Mouse (Mus musculus): ENCODE results near the gene Cdc20b. TPM values are rescaled to one million over a fixed set of nuclear protein-coding genes. Genes with fewer than 3 reads are reported as not detected.

Cdc20b gene
- polyA plus RNA-seq, 1 experiment from 2014 or later, result not detected

- Histone ChIP-seq H3K4me1 (ENCODE audit: control insufficient read depth, insufficient read depth, low read length) (no peaks in the 10 kb centered on the region), H3K4me2 (ENCODE audit: low read depth, severe bottlenecking) (no peak overlapping the region), H3K9ac (ENCODE audit: low read length) (no peak overlapping the region), H3K4me3 (ENCODE audit: low read depth, low read length) (no peak overlapping the region), H3K36me3 (ENCODE audit: control insufficient read depth, insufficient read depth, low read length) (no peaks in the 10 kb centered on the region), H3K27ac (replicated peaks; ENCODE audit: low read depth, low read length) (no peak overlapping the region), H3K27me3 (ENCODE audit: control insufficient read depth, insufficient read depth, low read length) (no peaks in the 10 kb centered on the region), H3K9me3 (ENCODE audit: control insufficient read depth, low read length) (no peaks in the 10 kb centered on the region)
- WGBS, result 88% methylated on average over 6 of the region's 6 CpGs
- no peak for DNase-seq (ENCODE audit: low spot score)
- no peak for ATAC-seq (ENCODE audit: insufficient number of reproducible peaks, low FRiP score, low TSS enrichment, low read depth)
These were observed 26.8 kb downstream of the Cdc20b start for GRCm38 (mm10) chr13:113061746-113062145.

GRCm38 (mm10) chr13:113064542-113064941, 29.6 kb downstream of the Cdc20b start:
- no peaks in the 10 kb centered on the region for H3K4me1 ChIP-seq (ENCODE audit: control insufficient read depth, insufficient read depth, low read length)
- no peaks in the 10 kb centered on the region for H3K36me3 ChIP-seq (ENCODE audit: control insufficient read depth, insufficient read depth, low read length)
- H3K4me3 ChIP-seq (ENCODE audit: low read depth, low read length), result no peak overlapping the region
- H3K9me3 ChIP-seq (ENCODE audit: control insufficient read depth, low read length), result no peaks in the 10 kb centered on the region
- no peak for DNase-seq (ENCODE audit: low spot score)
- H3K4me2 ChIP-seq (ENCODE audit: low read depth, severe bottlenecking), result no peak overlapping the region
- H3K9ac ChIP-seq (ENCODE audit: low read length), result no peak overlapping the region
- H3K27me3 ChIP-seq (ENCODE audit: control insufficient read depth, insufficient read depth, low read length), result no peaks in the 10 kb centered on the region
- 93% methylated on average over 9 of the region's 9 CpGs for WGBS
- no peak for ATAC-seq (ENCODE audit: insufficient number of reproducible peaks, low FRiP score, low TSS enrichment, low read depth)
- H3K27ac ChIP-seq (replicated peaks; ENCODE audit: low read depth, low read length), result no peak overlapping the region

GRCm38 (mm10) chr13:113079021-113079420, 44.1 kb downstream of the Cdc20b start:
- Histone ChIP-seq H3K9ac (ENCODE audit: low read length) (no peak overlapping the region), H3K27me3 (ENCODE audit: control insufficient read depth, insufficient read depth, low read length) (no peaks in the 10 kb centered on the region), H3K4me1 (ENCODE audit: control insufficient read depth, insufficient read depth, low read length) (no peaks in the 10 kb centered on the region), H3K4me3 (ENCODE audit: low read depth, low read length) (no peak overlapping the region), H3K9me3 (ENCODE audit: control insufficient read depth, low read length) (no peaks in the 10 kb centered on the region), H3K4me2 (ENCODE audit: low read depth, severe bottlenecking) (no peak overlapping the region), H3K27ac (replicated peaks; ENCODE audit: low read depth, low read length) (no peak overlapping the region), H3K36me3 (ENCODE audit: control insufficient read depth, insufficient read depth, low read length) (no peaks in the 10 kb centered on the region)
- ATAC-seq (ENCODE audit: insufficient number of reproducible peaks, low FRiP score, low TSS enrichment, low read depth), result no peak
- 87% methylated on average over 9 of the region's 9 CpGs for WGBS
- no peak for DNase-seq (ENCODE audit: low spot score)

GRCm38 (mm10) chr13:113082101-113082500, 47.2 kb downstream of the Cdc20b start:
- no peak for ATAC-seq (ENCODE audit: insufficient number of reproducible peaks, low FRiP score, low TSS enrichment, low read depth)
- no peak overlapping the region for H3K9ac ChIP-seq (ENCODE audit: low read length)

GRCm38 (mm10) chr13:113084732-113085131, 49.8 kb downstream of the Cdc20b start:
- Histone ChIP-seq H3K4me1 (ENCODE audit: control insufficient read depth, insufficient read depth, low read length) (no peaks in the 10 kb centered on the region), H3K27ac (replicated peaks; ENCODE audit: low read depth, low read length) (no peak overlapping the region), H3K36me3 (ENCODE audit: control insufficient read depth, insufficient read depth, low read length) (no peaks in the 10 kb centered on the region), H3K9ac (ENCODE audit: low read length) (no peak overlapping the region), H3K4me2 (ENCODE audit: low read depth, severe bottlenecking) (no peak overlapping the region), H3K9me3 (ENCODE audit: control insufficient read depth, low read length) (no peaks in the 10 kb centered on the region), H3K27me3 (ENCODE audit: control insufficient read depth, insufficient read depth, low read length) (no peaks in the 10 kb centered on the region), H3K4me3 (ENCODE audit: low read depth, low read length) (no peak overlapping the region)
- 81% methylated on average over 5 of the region's 5 CpGs for WGBS
- ATAC-seq (ENCODE audit: insufficient number of reproducible peaks, low FRiP score, low TSS enrichment, low read depth) (no peak), DNase-seq (ENCODE audit: low spot score) (no peak)

More at GRCm38 (mm10) chr13:113082101-113082500, 47.2 kb downstream of the Cdc20b start:
- Histone ChIP-seq H3K9me3 (ENCODE audit: control insufficient read depth, low read length) (no peaks in the 10 kb centered on the region), H3K27me3 (ENCODE audit: control insufficient read depth, insufficient read depth, low read length) (no peaks in the 10 kb centered on the region), H3K4me1 (ENCODE audit: control insufficient read depth, insufficient read depth, low read length) (no peaks in the 10 kb centered on the region), H3K36me3 (ENCODE audit: control insufficient read depth, insufficient read depth, low read length) (no peaks in the 10 kb centered on the region), H3K27ac (replicated peaks; ENCODE audit: low read depth, low read length) (no peak overlapping the region), H3K4me2 (ENCODE audit: low read depth, severe bottlenecking) (no peak overlapping the region), H3K4me3 (ENCODE audit: low read depth, low read length) (no peak overlapping the region)
- 79% methylated on average over 1 of the region's 1 CpGs for WGBS
- no peak for DNase-seq (ENCODE audit: low spot score)

GRCm38 (mm10) chr13:113087226-113088017, 52.5 kb downstream of the Cdc20b start:
- H3K4me3 ChIP-seq (ENCODE audit: low read depth, low read length), result no peak overlapping the region
- no peak overlapping the region for H3K4me2 ChIP-seq (ENCODE audit: low read depth, severe bottlenecking)
- ATAC-seq (ENCODE audit: insufficient number of reproducible peaks, low FRiP score, low TSS enrichment, low read depth) (no peak), DNase-seq (ENCODE audit: low spot score) (no peak)
- no peaks in the 10 kb centered on the region for H3K9me3 ChIP-seq (ENCODE audit: control insufficient read depth, low read length)
- H3K36me3 ChIP-seq (ENCODE audit: control insufficient read depth, insufficient read depth, low read length), result no peaks in the 10 kb centered on the region
- no peak overlapping the region for H3K9ac ChIP-seq (ENCODE audit: low read length)
- H3K27ac ChIP-seq (replicated peaks; ENCODE audit: low read depth, low read length), result no peak overlapping the region
- no peaks in the 10 kb centered on the region for H3K4me1 ChIP-seq (ENCODE audit: control insufficient read depth, insufficient read depth, low read length)
- 79% methylated on average over 13 of the region's 13 CpGs for WGBS
- H3K27me3 ChIP-seq (ENCODE audit: control insufficient read depth, insufficient read depth, low read length), result no peaks in the 10 kb centered on the region

GRCm38 (mm10) chr13:113090489-113090888, 55.6 kb downstream of the Cdc20b start:
- Histone ChIP-seq H3K36me3 (ENCODE audit: control insufficient read depth, insufficient read depth, low read length) (no peaks in the 10 kb centered on the region), H3K4me3 (ENCODE audit: low read depth, low read length) (no peak overlapping the region), H3K27ac (replicated peaks; ENCODE audit: low read depth, low read length) (no peak overlapping the region), H3K9ac (ENCODE audit: low read length) (no peak overlapping the region), H3K4me2 (ENCODE audit: low read depth, severe bottlenecking) (no peak overlapping the region), H3K9me3 (ENCODE audit: control insufficient read depth, low read length) (no peaks in the 10 kb centered on the region), H3K27me3 (ENCODE audit: control insufficient read depth, insufficient read depth, low read length) (no peaks in the 10 kb centered on the region), H3K4me1 (ENCODE audit: control insufficient read depth, insufficient read depth, low read length) (no peaks in the 10 kb centered on the region)
- ATAC-seq (ENCODE audit: insufficient number of reproducible peaks, low FRiP score, low TSS enrichment, low read depth), result no peak
- DNase-seq (ENCODE audit: low spot score), result no peak
- WGBS, result 45% methylated on average over 8 of the region's 8 CpGs

GRCm38 (mm10) chr13:113094618-113095017, 59.7 kb downstream of the Cdc20b start:
- ATAC-seq (ENCODE audit: insufficient number of reproducible peaks, low FRiP score, low TSS enrichment, low read depth), result no peak
- no peaks in the 10 kb centered on the region for H3K36me3 ChIP-seq (ENCODE audit: control insufficient read depth, insufficient read depth, low read length)
- no peak overlapping the region for H3K27ac ChIP-seq (replicated peaks; ENCODE audit: low read depth, low read length)

GRCm38 (mm10) chr13:113097011-113097410, 62.1 kb downstream of the Cdc20b start:
- H3K4me1 ChIP-seq (ENCODE audit: control insufficient read depth, insufficient read depth, low read length), result no peaks in the 10 kb centered on the region
- DNase-seq (ENCODE audit: low spot score), result no peak
- ATAC-seq (ENCODE audit: insufficient number of reproducible peaks, low FRiP score, low TSS enrichment, low read depth), result no peak
- 80% methylated on average over 3 of the region's 3 CpGs for WGBS
- no peaks in the 10 kb centered on the region for H3K27me3 ChIP-seq (ENCODE audit: control insufficient read depth, insufficient read depth, low read length)
- H3K4me2 ChIP-seq (ENCODE audit: low read depth, severe bottlenecking), result no peak overlapping the region
- H3K9ac ChIP-seq (ENCODE audit: low read length), result no peak overlapping the region
- no peak overlapping the region for H3K27ac ChIP-seq (replicated peaks; ENCODE audit: low read depth, low read length)
- no peaks in the 10 kb centered on the region for H3K9me3 ChIP-seq (ENCODE audit: control insufficient read depth, low read length)
- H3K4me3 ChIP-seq (ENCODE audit: low read depth, low read length), result no peak overlapping the region
- no peaks in the 10 kb centered on the region for H3K36me3 ChIP-seq (ENCODE audit: control insufficient read depth, insufficient read depth, low read length)

More at GRCm38 (mm10) chr13:113094618-113095017, 59.7 kb downstream of the Cdc20b start:
- Histone ChIP-seq H3K4me2 (ENCODE audit: low read depth, severe bottlenecking) (no peak overlapping the region), H3K9me3 (ENCODE audit: control insufficient read depth, low read length) (no peaks in the 10 kb centered on the region), H3K27me3 (ENCODE audit: control insufficient read depth, insufficient read depth, low read length) (no peaks in the 10 kb centered on the region), H3K9ac (ENCODE audit: low read length) (no peak overlapping the region), H3K4me3 (ENCODE audit: low read depth, low read length) (no peak overlapping the region), H3K4me1 (ENCODE audit: control insufficient read depth, insufficient read depth, low read length) (no peaks in the 10 kb centered on the region)
- 67% methylated on average over 1 of the region's 1 CpGs for WGBS
- DNase-seq (ENCODE audit: low spot score), result no peak
